Mouse (Mus musculus): ENCODE data around the gene Hoxd4. TPM values are rescaled to one million over a fixed set of nuclear protein-coding genes. Genes with fewer than 3 reads are reported as not detected.
A peak's percentile ranks its signal among the peaks of the same experiment; 100 is the strongest.

Gene Hoxd4
- total and polyA plus RNA-seq, 3 experiments = 16.7 to 72.3 (median 19.3) TPM

- no peak for DNase-seq
Observed at GRCm38 (mm10) chr2:74678891-74679595, 32.7 kb upstream of the Hoxd4 start, which contains the start of gene Hoxd11. Gene Hoxd11 (plus strand): TSS chr2:74679557.

GRCm38 (mm10) chr2:74679596-74679971, 32.1 kb upstream of the Hoxd4 start:
- DNase-seq = no peak

DNA sequence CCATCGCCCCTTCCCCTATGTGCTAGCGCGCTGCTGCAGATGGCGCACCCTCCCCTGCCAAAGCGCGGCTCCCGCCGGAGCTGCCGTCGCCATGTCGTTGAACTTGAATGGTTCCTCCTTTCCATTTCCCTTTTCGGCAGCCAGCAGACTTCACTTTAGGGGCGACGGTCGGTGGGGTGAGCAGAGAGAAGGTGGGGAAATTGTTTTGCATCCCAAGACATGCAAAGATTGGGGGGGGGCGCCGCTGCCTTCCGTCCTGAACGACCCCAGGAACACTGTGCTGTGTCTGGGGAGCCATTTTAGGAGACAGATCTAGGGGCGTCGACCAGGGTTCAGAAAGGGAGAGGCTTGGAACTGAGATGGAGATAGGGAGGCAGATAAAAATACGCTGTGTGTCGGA, 31.7 kb upstream of the Hoxd4 start:
- DNase-seq = no peak

DNA sequence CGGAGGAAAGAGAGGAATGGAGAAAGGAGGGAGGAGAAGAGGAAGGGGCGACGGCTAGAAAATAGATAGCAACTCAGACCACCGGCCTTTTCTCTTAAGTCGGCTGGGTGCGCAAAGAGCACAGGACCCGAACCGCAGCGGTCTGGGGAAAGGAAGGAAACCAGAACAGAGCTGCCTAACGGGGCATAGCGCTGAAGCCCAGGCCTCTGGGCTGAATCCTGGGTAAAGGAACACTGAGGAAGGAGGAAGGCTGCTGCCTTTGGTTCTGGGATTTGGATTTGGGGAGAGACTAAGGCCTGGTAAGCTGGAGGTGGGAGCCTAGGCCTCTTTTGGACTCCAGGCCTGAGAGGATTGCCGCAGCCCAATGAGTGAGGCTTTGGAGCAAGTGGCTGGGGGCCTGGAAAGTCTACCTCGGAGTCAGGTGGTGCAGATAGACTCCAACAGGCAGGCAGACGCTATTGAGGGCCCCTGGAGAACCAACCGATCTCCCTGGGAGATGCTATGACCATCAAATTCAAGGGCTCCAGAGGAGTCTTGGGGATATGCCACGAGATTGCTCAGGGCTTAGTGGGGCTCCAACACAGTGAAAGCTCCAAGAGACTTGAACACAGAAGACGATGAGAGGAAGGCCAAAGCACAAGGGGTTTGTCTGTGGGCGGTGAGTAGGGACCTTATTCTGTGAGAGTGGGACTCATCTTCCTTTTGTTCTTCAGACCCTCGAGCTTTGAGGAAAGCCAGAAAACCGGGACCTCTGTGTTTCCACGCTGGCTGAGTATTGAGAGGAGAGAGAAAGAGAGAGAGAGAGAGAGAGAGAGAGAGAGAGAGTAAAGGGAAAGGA, 30.9 kb upstream of the Hoxd4 start:
- no peak for DNase-seq

DNA sequence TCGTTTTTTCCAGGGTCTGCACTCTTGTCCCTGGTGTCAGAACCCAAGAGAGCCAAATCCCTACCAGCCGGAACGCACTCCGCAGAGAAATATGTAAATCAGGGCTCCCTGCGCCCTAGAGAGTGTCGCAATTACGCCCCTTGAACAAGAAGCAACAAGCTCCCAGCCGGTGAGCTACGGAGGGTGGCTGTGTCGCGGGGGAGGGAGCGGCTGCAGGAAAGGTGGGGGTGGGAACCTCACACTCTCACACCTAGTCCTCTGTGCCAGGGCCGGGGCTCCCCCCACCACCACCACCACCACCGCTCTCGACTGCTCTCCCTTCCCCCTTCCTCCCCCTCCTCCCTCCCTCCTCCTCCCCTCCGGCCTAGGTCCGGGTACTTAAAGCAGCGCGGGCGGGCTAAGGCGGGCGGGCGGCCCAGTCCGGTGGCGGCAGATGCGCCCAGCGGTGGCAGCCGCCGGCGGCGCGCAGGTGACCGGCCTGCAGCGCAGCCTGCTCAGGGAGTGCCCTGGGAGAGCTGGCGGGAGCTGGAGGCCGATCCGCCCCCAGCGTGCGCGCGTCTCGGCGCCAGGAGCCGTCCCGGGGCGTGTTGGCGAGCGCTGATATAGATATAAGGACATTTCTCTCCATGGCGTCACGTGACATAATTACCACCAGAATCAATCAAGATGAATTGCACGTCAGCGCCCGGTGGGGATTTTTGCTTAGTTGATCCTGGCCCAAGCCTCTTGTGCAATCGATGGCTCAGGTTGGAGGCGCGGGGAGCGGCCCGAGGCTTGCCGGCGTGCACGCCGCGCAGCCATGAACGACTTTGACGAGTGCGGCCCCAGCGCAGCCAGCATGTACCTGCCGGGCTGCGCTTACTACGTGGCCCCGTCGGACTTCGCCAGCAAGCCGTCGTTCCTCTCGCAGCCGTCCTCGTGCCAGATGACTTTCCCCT, 29.9 kb upstream of the Hoxd4 start:
- DNase-seq = no peak

GRCm38 (mm10) chr2:74682796-74683195, 28.9 kb upstream of the Hoxd4 start:
- DNase-seq = no peak

DNA sequence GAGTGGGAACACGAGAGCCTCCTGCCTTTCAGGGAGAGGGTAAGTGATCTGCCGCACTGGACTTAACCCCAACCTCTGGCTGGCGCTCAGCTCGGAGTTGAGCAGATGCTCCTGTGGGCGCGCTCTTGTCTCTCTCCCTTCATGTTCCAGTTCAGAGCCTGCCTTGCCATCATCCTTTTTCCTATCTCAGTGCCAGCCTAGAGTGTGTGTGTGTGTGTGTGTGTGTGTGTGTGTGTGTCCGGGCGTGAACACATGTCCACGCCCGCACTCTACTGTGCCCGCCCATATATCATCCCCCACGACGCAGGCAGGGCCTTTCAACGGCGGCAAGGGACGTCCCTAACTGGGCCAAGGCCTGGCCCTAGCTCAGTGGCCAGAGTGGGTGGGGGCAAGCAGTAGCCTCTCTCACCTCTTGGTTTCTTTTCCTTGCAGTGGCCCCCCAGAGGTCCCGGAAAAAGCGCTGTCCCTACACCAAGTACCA, 28.2 kb upstream of the Hoxd4 start:
- no peak for DNase-seq

DNA sequence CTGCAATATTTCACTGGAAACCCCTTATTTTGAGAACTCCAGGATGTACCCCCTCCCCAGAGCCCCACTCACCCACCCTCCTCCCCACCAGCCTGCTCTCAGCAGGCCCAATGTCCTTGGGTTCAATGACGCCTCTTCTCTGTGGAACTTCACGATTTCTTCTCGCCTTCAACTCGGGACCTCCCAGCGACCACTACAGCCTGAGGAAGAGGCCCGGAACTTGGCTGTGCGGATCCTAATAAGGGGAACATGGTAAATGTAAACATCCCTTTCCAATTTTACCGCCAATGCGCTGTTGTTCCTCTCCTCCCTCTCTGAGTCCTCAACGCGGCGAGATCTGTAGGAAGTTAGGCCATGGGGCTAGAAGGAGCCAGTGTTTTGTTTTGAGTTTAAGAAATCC, 27.6 kb upstream of the Hoxd4 start:
- no peak for DNase-seq

- DNase-seq = no peak
Observed at GRCm38 (mm10) chr2:74685059-74685603, 26.6 kb upstream of the Hoxd4 start.

- peak; percentile 65 for DNase-seq
Observed at GRCm38 (mm10) chr2:74686301-74686987, 25.3 kb upstream of the Hoxd4 start.

DNA sequence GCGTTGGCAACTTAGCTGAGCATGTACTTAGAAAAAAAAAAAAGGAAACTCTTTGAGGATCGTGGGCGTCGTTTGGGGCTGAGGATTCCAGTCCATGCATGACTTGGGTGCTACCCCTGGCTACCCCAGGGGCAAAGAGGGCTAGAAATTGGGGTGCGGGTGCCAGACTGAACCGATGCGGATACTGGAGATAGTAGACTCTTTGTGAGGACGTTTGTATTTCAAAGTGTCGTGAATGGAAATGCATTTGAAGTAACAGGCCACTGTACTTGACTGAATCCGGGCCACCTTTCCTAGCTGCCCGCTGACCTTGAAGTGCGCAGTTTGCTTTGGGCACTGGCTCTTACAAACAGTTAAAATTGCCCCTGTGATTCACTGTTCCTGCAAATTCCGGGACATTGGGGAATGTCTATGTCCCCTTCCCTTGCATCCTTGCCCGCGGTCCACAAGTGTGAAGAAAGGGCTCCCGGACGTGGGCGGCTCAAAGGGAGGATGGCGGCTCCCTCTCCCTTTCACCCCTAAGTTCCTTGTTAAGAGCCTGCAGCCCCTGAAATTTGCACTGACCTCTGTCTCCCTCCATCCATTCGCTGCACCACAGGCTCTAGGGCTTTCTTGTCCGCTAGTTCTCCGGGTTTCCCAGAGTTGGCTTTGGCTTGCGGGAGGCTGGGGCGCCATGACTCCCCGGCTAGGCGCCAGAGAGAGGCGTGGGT, 24.6 kb upstream of the Hoxd4 start:
- no peak for DNase-seq

DNA sequence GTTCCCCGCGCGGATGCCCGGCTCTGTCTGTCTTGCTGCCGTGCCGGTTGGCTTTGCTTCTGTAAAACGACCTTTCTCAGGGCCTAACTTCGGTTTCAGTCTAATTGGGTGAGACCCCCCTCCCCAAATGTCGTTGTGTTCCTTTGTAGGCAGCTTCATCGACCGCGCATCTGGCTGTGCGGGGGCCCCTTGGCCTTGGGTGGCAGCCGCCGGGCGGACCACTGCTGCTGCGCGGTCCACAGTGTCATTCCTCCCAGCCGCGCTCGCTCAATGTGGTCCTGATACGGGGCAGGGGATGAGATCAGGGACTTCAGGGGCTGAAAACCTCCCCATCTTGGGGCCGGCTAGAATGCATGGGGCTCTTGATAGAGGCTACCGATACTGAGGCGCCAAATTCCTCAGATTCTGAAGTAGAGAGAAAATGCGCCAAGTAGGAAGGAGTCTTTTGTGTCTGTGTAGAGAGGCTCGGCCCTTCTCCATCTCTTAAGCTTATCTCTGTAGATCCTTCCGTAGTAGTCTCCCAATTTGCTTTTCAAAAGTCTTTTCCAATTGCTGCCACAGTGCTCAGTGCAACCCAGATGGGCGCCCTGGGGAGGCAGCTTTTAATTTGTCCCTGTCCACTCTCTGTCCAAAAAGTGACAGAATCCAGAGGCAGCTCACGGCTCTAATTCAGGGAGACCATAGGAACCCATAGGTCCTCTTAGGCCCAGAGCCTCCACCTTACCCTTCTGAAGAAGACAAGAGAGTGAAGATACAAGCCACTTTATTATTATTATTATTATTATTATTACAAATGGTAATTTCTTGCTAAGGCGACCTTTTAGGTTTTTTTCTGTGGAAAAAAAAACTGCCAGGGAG, 23.8 kb upstream of the Hoxd4 start:
- DNase-seq = no peak

GRCm38 (mm10) chr2:74688795-74689573, 22.7 kb upstream of the Hoxd4 start:
- no peak for DNase-seq

DNA sequence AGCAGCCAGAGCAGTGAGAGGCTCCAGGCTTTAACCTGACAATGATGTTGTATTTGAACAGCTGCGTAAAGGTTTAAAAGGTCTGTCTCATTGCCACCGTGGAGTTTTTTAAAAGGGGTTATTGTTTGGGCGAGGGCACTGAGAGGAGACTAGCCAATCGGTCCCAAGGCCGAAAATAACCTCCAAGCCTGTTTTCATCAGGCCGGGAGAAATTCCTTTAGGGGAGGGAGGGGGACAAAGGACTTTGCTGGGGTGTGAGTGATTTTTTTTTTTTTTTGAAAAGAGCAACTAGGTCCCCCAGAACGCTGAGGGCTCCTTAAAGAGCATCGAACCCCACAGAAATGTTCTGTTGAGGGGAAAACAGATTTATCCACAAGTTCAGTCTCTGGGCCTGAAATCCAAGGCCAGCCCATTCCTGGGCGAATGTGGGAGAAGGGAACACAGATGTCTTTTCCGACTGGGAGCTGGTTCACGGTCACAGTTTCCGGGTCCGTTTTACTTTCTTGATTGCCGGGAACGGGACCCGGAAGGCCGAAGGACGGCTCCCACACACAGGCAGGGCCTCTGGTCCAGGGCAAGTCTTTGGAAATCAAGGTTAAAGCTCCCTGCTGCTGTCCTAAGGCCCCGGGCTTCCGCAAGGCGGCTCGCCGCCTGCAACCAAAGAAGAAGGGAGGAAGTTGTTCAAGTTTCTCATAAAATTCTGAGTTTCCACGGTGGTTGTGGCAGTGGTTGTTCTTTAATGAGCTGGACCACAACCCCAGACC, 22.0 kb upstream of the Hoxd4 start:
- no peak for DNase-seq

- DNase-seq = no peak
Observed at GRCm38 (mm10) chr2:74690338-74690716, 21.4 kb upstream of the Hoxd4 start.

GRCm38 (mm10) chr2:74691022-74691951, 20.4 kb upstream of the Hoxd4 start, which contains the start of gene Hoxd10:
Gene Hoxd10 (plus strand): TSS chr2:74691924.
- DNase-seq = peak; percentile 84
